Mouse (Mus musculus): ENCODE results near the gene Enox1. TPM values are rescaled to one million over a fixed set of nuclear protein-coding genes. Genes with fewer than 3 reads are reported as not detected.

Gene Enox1
- polyA plus RNA-seq, 1 experiment from 2014 or later: 2.5 TPM

GRCm38 (mm10) chr14:77708354-77709150 is 552.0 kb downstream of the Enox1 start:
- H3K4me3 ChIP-seq: no peak overlapping the region
- no peak overlapping the region for H3K27ac ChIP-seq (replicated peaks)
- H3K9me3 ChIP-seq: peaks cover 3% of the 10 kb centered on the region; the same call in 1 of the 2 replicates
- H3K27me3 ChIP-seq (replicated peaks): no peaks in the 10 kb centered on the region
- no peak for ATAC-seq (ENCODE audit: extremely low read depth, insufficient number of reproducible peaks, low FRiP score, low TSS enrichment)
- no peak overlapping the region for H3K4me2 ChIP-seq
- peaks cover 5% of the 10 kb centered on the region for H3K4me1 ChIP-seq
- no peaks in the 10 kb centered on the region for H3K36me3 ChIP-seq
- H3K9ac ChIP-seq: no peak overlapping the region
- 48% methylated on average over 12 of the region's 12 CpGs for WGBS

GRCm38 (mm10) chr14:77714931-77715535 is 558.5 kb downstream of the Enox1 start:
- WGBS: 70% methylated on average over 9 of the region's 9 CpGs
- no peak overlapping the region for H3K4me3 ChIP-seq
- ATAC-seq (ENCODE audit: extremely low read depth, insufficient number of reproducible peaks, low FRiP score, low TSS enrichment): no peak
- H3K27me3 ChIP-seq (replicated peaks): no peaks in the 10 kb centered on the region
- no peak overlapping the region for H3K9ac ChIP-seq
- no peak overlapping the region for H3K27ac ChIP-seq (replicated peaks)
- peaks cover 30% of the 10 kb centered on the region for H3K4me1 ChIP-seq
- peaks cover 8% of the 10 kb centered on the region; the same call in 1 of the 2 replicates for H3K9me3 ChIP-seq
- H3K4me2 ChIP-seq: no peak overlapping the region
- H3K36me3 ChIP-seq: 0 out of 2 replicates have a peak, but pooled peaks cover 3% of the 10 kb centered on the region

GRCm38 (mm10) chr14:77716981-77717380 is 560.4 kb downstream of the Enox1 start:
- Histone ChIP-seq H3K4me3 (no peak overlapping the region), H3K4me1 (peaks cover 30% of the 10 kb centered on the region), H3K27me3 (replicated peaks) (no peaks in the 10 kb centered on the region), H3K9me3 (peaks cover 5% of the 10 kb centered on the region; the same call in 1 of the 2 replicates), H3K27ac (replicated peaks) (no peak overlapping the region), H3K9ac (no peak overlapping the region), H3K4me2 (no peak overlapping the region), H3K36me3 (0 out of 2 replicates have a peak, but pooled peaks cover 3% of the 10 kb centered on the region)
- WGBS: 82% methylated on average over 5 of the region's 5 CpGs
- ATAC-seq (ENCODE audit: extremely low read depth, insufficient number of reproducible peaks, low FRiP score, low TSS enrichment): no peak

DNA sequence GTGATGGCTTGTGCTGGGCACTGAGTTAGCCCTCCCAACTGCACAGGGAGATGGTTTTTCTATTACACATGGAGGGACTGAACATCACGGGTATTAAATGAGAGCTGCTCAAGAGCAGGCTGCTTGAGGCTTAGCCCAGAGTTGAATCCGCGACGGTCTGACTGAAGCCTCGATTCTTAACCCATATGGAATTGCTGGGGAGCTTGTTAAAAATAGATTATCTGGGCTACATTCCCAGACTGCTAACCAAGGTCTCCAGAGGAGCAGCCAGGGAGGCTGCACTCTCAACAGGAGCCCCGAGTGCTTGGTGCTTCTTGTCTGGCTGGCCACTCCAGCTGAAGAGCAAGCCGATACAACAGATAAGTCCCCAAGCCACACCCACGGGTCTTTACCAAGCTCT is 562.3 kb downstream of the Enox1 start:
- Histone ChIP-seq H3K36me3 (0 out of 2 replicates have a peak, but pooled peaks cover 3% of the 10 kb centered on the region), H3K9me3 (peaks cover 5% of the 10 kb centered on the region; the same call in 1 of the 2 replicates), H3K9ac (no peak overlapping the region), H3K4me1 (peaks cover 30% of the 10 kb centered on the region), H3K4me2 (peak overlapping the region; percentile 44), H3K27me3 (replicated peaks) (no peaks in the 10 kb centered on the region), H3K27ac (replicated peaks) (peak overlapping the region; percentile 79), H3K4me3 (no peak overlapping the region)
- no peak for ATAC-seq (ENCODE audit: extremely low read depth, insufficient number of reproducible peaks, low FRiP score, low TSS enrichment)
- 26% methylated on average over 8 of the region's 8 CpGs for WGBS

GRCm38 (mm10) chr14:77738056-77738455 is 581.5 kb downstream of the Enox1 start:
- Histone ChIP-seq H3K9me3 (peaks cover 23% of the 10 kb centered on the region), H3K27ac (replicated peaks) (no peak overlapping the region), H3K9ac (no peak overlapping the region), H3K27me3 (replicated peaks) (no peaks in the 10 kb centered on the region), H3K4me3 (no peak overlapping the region), H3K36me3 (no peaks in the 10 kb centered on the region), H3K4me1 (0 out of 2 replicates have a peak, but pooled peaks cover 3% of the 10 kb centered on the region), H3K4me2 (no peak overlapping the region)
- WGBS: 57% methylated on average over 3 of the region's 3 CpGs
- ATAC-seq (ENCODE audit: extremely low read depth, insufficient number of reproducible peaks, low FRiP score, low TSS enrichment): no peak

- Histone ChIP-seq H3K27ac (replicated peaks) (no peak overlapping the region), H3K4me3 (no peak overlapping the region), H3K9ac (no peak overlapping the region), H3K4me2 (no peak overlapping the region), H3K27me3 (replicated peaks) (no peaks in the 10 kb centered on the region), H3K4me1 (no peaks in the 10 kb centered on the region), H3K9me3 (peaks cover 31% of the 10 kb centered on the region), H3K36me3 (no peaks in the 10 kb centered on the region)
- no peak for ATAC-seq (ENCODE audit: extremely low read depth, insufficient number of reproducible peaks, low FRiP score, low TSS enrichment)
- WGBS: 78% methylated on average over 7 of the region's 7 CpGs
Measured at GRCm38 (mm10) chr14:77738751-77739365, 582.3 kb downstream of the Enox1 start.

GRCm38 (mm10) chr14:77739376-77739775 is 582.8 kb downstream of the Enox1 start:
- H3K4me2 ChIP-seq: no peak overlapping the region
- ATAC-seq (ENCODE audit: extremely low read depth, insufficient number of reproducible peaks, low FRiP score, low TSS enrichment): no peak
- no peak overlapping the region for H3K27ac ChIP-seq (replicated peaks)

DNA sequence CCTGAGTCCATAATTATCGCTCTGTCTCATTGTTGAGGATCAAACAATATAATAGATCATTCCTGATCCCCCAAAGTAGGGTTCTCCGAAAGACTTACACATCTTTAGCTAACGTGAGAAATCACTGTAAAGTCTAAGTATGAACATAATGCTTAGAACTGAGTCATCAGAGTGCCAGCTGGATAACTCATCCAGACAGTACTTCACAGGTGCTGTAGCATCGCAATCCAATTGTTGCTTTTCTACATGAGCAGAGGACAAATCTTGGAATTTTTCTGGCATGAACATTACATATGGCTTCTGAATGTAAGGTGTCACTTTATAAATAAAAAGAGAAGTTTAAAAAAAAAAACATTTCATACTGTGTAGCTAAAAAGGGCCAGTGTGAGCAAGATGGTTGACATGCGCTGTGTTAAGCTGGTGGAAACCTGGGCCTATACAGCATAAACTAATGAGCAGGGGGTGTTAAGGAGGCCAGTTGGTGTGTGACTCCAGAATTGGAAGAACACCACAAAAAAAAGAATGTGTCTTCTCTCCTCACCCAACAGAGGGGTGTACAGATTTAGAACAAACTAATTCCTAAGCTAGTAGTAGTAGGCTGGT is 588.2 kb downstream of the Enox1 start:
- H3K4me2 ChIP-seq: no peak overlapping the region
- no peak for ATAC-seq (ENCODE audit: extremely low read depth, insufficient number of reproducible peaks, low FRiP score, low TSS enrichment)

More at GRCm38 (mm10) chr14:77739376-77739775, 582.8 kb downstream of the Enox1 start:
- no peaks in the 10 kb centered on the region for H3K4me1 ChIP-seq
- no peak overlapping the region for H3K9ac ChIP-seq
- H3K4me3 ChIP-seq: no peak overlapping the region
- H3K27me3 ChIP-seq (replicated peaks): no peaks in the 10 kb centered on the region
- H3K36me3 ChIP-seq: no peaks in the 10 kb centered on the region
- peaks cover 36% of the 10 kb centered on the region for H3K9me3 ChIP-seq

DNA sequence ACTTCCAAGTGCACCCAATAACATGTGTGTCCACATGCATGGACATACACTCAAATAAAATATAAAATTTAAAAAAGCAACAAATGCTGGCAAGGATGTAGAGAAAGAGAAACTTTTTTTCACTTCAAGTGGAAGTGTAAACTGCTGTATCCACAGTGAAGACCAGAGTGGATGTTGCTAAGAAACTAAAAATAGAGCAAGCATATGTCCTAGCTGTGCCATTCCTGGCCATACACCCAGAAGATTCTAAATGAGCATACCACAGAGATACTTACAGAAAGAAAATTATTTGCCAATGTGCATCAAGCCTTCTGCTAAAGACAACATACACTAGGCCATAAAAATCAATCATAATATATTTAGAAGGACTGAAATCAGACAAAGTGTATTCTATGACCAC is 592.4 kb downstream of the Enox1 start:
- Histone ChIP-seq H3K4me1 (no peaks in the 10 kb centered on the region), H3K36me3 (no peaks in the 10 kb centered on the region), H3K4me2 (no peak overlapping the region), H3K9ac (no peak overlapping the region), H3K9me3 (peaks cover 16% of the 10 kb centered on the region; the same call in 1 of the 2 replicates), H3K27ac (replicated peaks) (no peak overlapping the region), H3K27me3 (replicated peaks) (no peaks in the 10 kb centered on the region), H3K4me3 (no peak overlapping the region)
- ATAC-seq (ENCODE audit: extremely low read depth, insufficient number of reproducible peaks, low FRiP score, low TSS enrichment): no peak

More for the DNA sequence above, 588.2 kb downstream of the Enox1 start:
- 84% methylated on average over 5 of the region's 5 CpGs for WGBS
- no peaks in the 10 kb centered on the region for H3K27me3 ChIP-seq (replicated peaks)
- H3K9me3 ChIP-seq: peaks cover 36% of the 10 kb centered on the region
- no peak overlapping the region for H3K27ac ChIP-seq (replicated peaks)
- H3K4me3 ChIP-seq: no peak overlapping the region
- no peaks in the 10 kb centered on the region for H3K4me1 ChIP-seq
- no peak overlapping the region for H3K9ac ChIP-seq
- H3K36me3 ChIP-seq: no peaks in the 10 kb centered on the region
